Mouse (Mus musculus): ENCODE results near the gene Tmem151a. TPM values are rescaled to one million over a fixed set of nuclear protein-coding genes. Genes with fewer than 3 reads are reported as not detected.

Tmem151a gene
- polyA plus RNA-seq, 1 experiment from 2014 or later, result 6.8 TPM

- ATAC-seq (ENCODE audit: insufficient read depth, low FRiP score), result peak; percentile 76; the same call in 1 of the 2 replicates
- H3K27ac ChIP-seq (ENCODE audit: low read length), result peak within 1 kb of the TSS; percentile 79
- no peaks in the 10 kb centered on the region for H3K36me3 ChIP-seq (ENCODE audit: control insufficient read depth, insufficient read depth, low read length)
- H3K4me1 ChIP-seq (ENCODE audit: control insufficient read depth, insufficient read depth, low read length), result peaks cover 28% of the 10 kb centered on the region
- H3K4me3 ChIP-seq (replicated peaks; ENCODE audit: low read length), result peak within 1 kb of the TSS; percentile 80
- WGBS, result 3% methylated on average over 40 of the region's 40 CpGs
- peak within 1 kb of the TSS; percentile 86 for H3K9ac ChIP-seq (ENCODE audit: low read length)
- H3K4me2 ChIP-seq (ENCODE audit: low read depth, low read length), result peak within 1 kb of the TSS; percentile 94
- H3K27me3 ChIP-seq (ENCODE audit: control insufficient read depth, insufficient read depth, low read length), result no peaks in the 10 kb centered on the region
- no peaks in the 10 kb centered on the region for H3K9me3 ChIP-seq (replicated peaks; ENCODE audit: control insufficient read depth, low read length)
These were observed 44.3 kb downstream of the Tmem151a start, which contains the start of gene Brms1 for GRCm38 (mm10) chr19:5040862-5041523. TSS of gene Brms1 (plus strand) at chr19:5041354.

GRCm38 (mm10) chr19:5039301-5040114 is 45.8 kb downstream of the Tmem151a start:
- H3K4me1 ChIP-seq (ENCODE audit: control insufficient read depth, insufficient read depth, low read length), result peaks cover 28% of the 10 kb centered on the region
- ATAC-seq (ENCODE audit: insufficient read depth, low FRiP score), result peak; percentile 22; the same call in 1 of the 2 replicates
- no peaks in the 10 kb centered on the region for H3K9me3 ChIP-seq (replicated peaks; ENCODE audit: control insufficient read depth, low read length)
- H3K9ac ChIP-seq (ENCODE audit: low read length), result peak overlapping the region; percentile 95
- H3K4me3 ChIP-seq (replicated peaks; ENCODE audit: low read length), result peak overlapping the region; percentile 80
- H3K27ac ChIP-seq (ENCODE audit: low read length), result peak overlapping the region; percentile 68; the same call in 1 of the 2 replicates
- no peaks in the 10 kb centered on the region for H3K27me3 ChIP-seq (ENCODE audit: control insufficient read depth, insufficient read depth, low read length)
- H3K36me3 ChIP-seq (ENCODE audit: control insufficient read depth, insufficient read depth, low read length), result no peaks in the 10 kb centered on the region
- peak overlapping the region; percentile 94 for H3K4me2 ChIP-seq (ENCODE audit: low read depth, low read length)
- WGBS, result 11% methylated on average over 41 of the region's 41 CpGs

GRCm38 (mm10) chr19:5038709-5039156 is 46.6 kb downstream of the Tmem151a start, which contains the start of the genes B4gat1 and AC124502.3:
TSS of gene B4gat1 (plus strand) at chr19:5038826.
TSS of gene AC124502.3 (plus strand) at chr19:5038891.
- peak within 1 kb of the TSS; percentile 77 for H3K27ac ChIP-seq (ENCODE audit: low read length)

GRCm38 (mm10) chr19:5037678-5038571 is 47.4 kb downstream of the Tmem151a start:
- Histone ChIP-seq H3K9ac (ENCODE audit: low read length) (peak overlapping the region; percentile 95), H3K27ac (ENCODE audit: low read length) (peak overlapping the region; percentile 77; the same call in 1 of the 2 replicates), H3K27me3 (ENCODE audit: control insufficient read depth, insufficient read depth, low read length) (no peaks in the 10 kb centered on the region), H3K4me1 (ENCODE audit: control insufficient read depth, insufficient read depth, low read length) (peaks cover 28% of the 10 kb centered on the region), H3K4me3 (replicated peaks; ENCODE audit: low read length) (peak overlapping the region; percentile 80), H3K9me3 (replicated peaks; ENCODE audit: control insufficient read depth, low read length) (no peaks in the 10 kb centered on the region), H3K4me2 (ENCODE audit: low read depth, low read length) (peak overlapping the region; percentile 94), H3K36me3 (ENCODE audit: control insufficient read depth, insufficient read depth, low read length) (no peaks in the 10 kb centered on the region)
- 1% methylated on average over 32 of the region's 32 CpGs for WGBS
- ATAC-seq (ENCODE audit: insufficient read depth, low FRiP score), result peak; percentile 35; the same call in 1 of the 2 replicates

More at GRCm38 (mm10) chr19:5038709-5039156, 46.6 kb downstream of the Tmem151a start, which contains the start of the genes B4gat1 and AC124502.3:
- H3K4me3 ChIP-seq (replicated peaks; ENCODE audit: low read length), result peak within 1 kb of the TSS; percentile 80
- peaks cover 28% of the 10 kb centered on the region for H3K4me1 ChIP-seq (ENCODE audit: control insufficient read depth, insufficient read depth, low read length)
- H3K9ac ChIP-seq (ENCODE audit: low read length), result peak within 1 kb of the TSS; percentile 95
- no peaks in the 10 kb centered on the region for H3K36me3 ChIP-seq (ENCODE audit: control insufficient read depth, insufficient read depth, low read length)
- under 1% methylated on average over 44 of the region's 44 CpGs for WGBS
- peak; percentile 92 for ATAC-seq (ENCODE audit: insufficient read depth, low FRiP score)
- H3K27me3 ChIP-seq (ENCODE audit: control insufficient read depth, insufficient read depth, low read length), result no peaks in the 10 kb centered on the region
- peak within 1 kb of the TSS; percentile 94 for H3K4me2 ChIP-seq (ENCODE audit: low read depth, low read length)
- H3K9me3 ChIP-seq (replicated peaks; ENCODE audit: control insufficient read depth, low read length), result no peaks in the 10 kb centered on the region

GRCm38 (mm10) chr19:5036577-5036976 is 48.8 kb downstream of the Tmem151a start:
- Histone ChIP-seq H3K9ac (ENCODE audit: low read length) (no peak overlapping the region), H3K27me3 (ENCODE audit: control insufficient read depth, insufficient read depth, low read length) (no peaks in the 10 kb centered on the region), H3K4me3 (replicated peaks; ENCODE audit: low read length) (no peak overlapping the region), H3K4me1 (ENCODE audit: control insufficient read depth, insufficient read depth, low read length) (peaks cover 20% of the 10 kb centered on the region), H3K27ac (ENCODE audit: low read length) (no peak overlapping the region), H3K4me2 (ENCODE audit: low read depth, low read length) (no peak overlapping the region), H3K36me3 (ENCODE audit: control insufficient read depth, insufficient read depth, low read length) (no peaks in the 10 kb centered on the region), H3K9me3 (replicated peaks; ENCODE audit: control insufficient read depth, low read length) (no peaks in the 10 kb centered on the region)
- ATAC-seq (ENCODE audit: insufficient read depth, low FRiP score), result no peak
- WGBS, result 82% methylated on average over 4 of the region's 4 CpGs

GRCm38 (mm10) chr19:5032686-5033085 is 52.6 kb downstream of the Tmem151a start:
- H3K27ac ChIP-seq (ENCODE audit: low read length), result no peak overlapping the region
- 79% methylated on average over 3 of the region's 3 CpGs for WGBS

GRCm38 (mm10) chr19:5026111-5026510 is 59.2 kb downstream of the Tmem151a start:
- no peak overlapping the region for H3K9ac ChIP-seq (ENCODE audit: low read length)
- 0 out of 2 replicates have a peak, but pooled peaks cover 3% of the 10 kb centered on the region for H3K4me1 ChIP-seq (ENCODE audit: control insufficient read depth, insufficient read depth, low read length)
- ATAC-seq (ENCODE audit: insufficient read depth, low FRiP score), result no peak
- WGBS, result 90% methylated on average over 8 of the region's 8 CpGs
- no peaks in the 10 kb centered on the region for H3K9me3 ChIP-seq (replicated peaks; ENCODE audit: control insufficient read depth, low read length)
- H3K4me3 ChIP-seq (replicated peaks; ENCODE audit: low read length), result no peak overlapping the region
- no peak overlapping the region for H3K27ac ChIP-seq (ENCODE audit: low read length)
- no peak overlapping the region for H3K4me2 ChIP-seq (ENCODE audit: low read depth, low read length)
- no peaks in the 10 kb centered on the region for H3K27me3 ChIP-seq (ENCODE audit: control insufficient read depth, insufficient read depth, low read length)
- no peaks in the 10 kb centered on the region for H3K36me3 ChIP-seq (ENCODE audit: control insufficient read depth, insufficient read depth, low read length)

More at GRCm38 (mm10) chr19:5032686-5033085, 52.6 kb downstream of the Tmem151a start:
- H3K27me3 ChIP-seq (ENCODE audit: control insufficient read depth, insufficient read depth, low read length), result no peaks in the 10 kb centered on the region
- ATAC-seq (ENCODE audit: insufficient read depth, low FRiP score), result no peak
- H3K4me2 ChIP-seq (ENCODE audit: low read depth, low read length), result no peak overlapping the region
- no peaks in the 10 kb centered on the region for H3K36me3 ChIP-seq (ENCODE audit: control insufficient read depth, insufficient read depth, low read length)
- H3K9me3 ChIP-seq (replicated peaks; ENCODE audit: control insufficient read depth, low read length), result no peaks in the 10 kb centered on the region
- H3K4me1 ChIP-seq (ENCODE audit: control insufficient read depth, insufficient read depth, low read length), result 0 out of 2 replicates have a peak, but pooled peaks cover 2% of the 10 kb centered on the region
- no peak overlapping the region for H3K9ac ChIP-seq (ENCODE audit: low read length)
- no peak overlapping the region for H3K4me3 ChIP-seq (replicated peaks; ENCODE audit: low read length)

All from stomach, embryonic 16.5 days (tissue).